Mouse (Mus musculus) embryonic facial prominence, embryonic 14.5 days (tissue): ENCODE data around the gene Acsl1. TPM values are rescaled to one million over a fixed set of nuclear protein-coding genes. Genes with fewer than 3 reads are reported as not detected.

Experiments used
- ATAC-seq: fragments of 200-750 bp; cut with Nextera tagmentation; 2 replicates; pipeline ENCODE4 v1.8.0; 2017; ENCODE audit warnings: low read depth, moderate number of reproducible peaks, moderate TSS enrichment
- DNase-seq: peaks from one replicate; pipeline ENCODE4 v3.0.0-alpha.2; 2015; ENCODE audit warnings: low spot score
- H3K27ac ChIP-seq: fragments of 300-500 bp; sonication (generic); replicated peaks from 2 replicates; pipeline ENCODE4 v1.5.1; 2014; ENCODE audit warnings: low read depth, mild to moderate bottlenecking, low read length, moderate library complexity
- H3K27me3 ChIP-seq: fragments of 300-500 bp; sonication (generic); replicated peaks from 2 replicates; pipeline ENCODE4 v1.6.1; 2014; ENCODE audit warnings: low read length; ENCODE audit not compliant: control insufficient read depth, insufficient read depth
- H3K36me3 ChIP-seq: fragments of 300-500 bp; sonication (generic); 2 replicates; pipeline ENCODE4 v1.6.1; 2014; ENCODE audit warnings: low read length, mixed read lengths; ENCODE audit not compliant: control insufficient read depth, insufficient read depth
- H3K4me1 ChIP-seq: fragments of 300-500 bp; sonication (generic); 2 replicates; pipeline ENCODE4 v1.6.1; 2014; ENCODE audit warnings: antibody characterized with exemption, low read length; ENCODE audit not compliant: control insufficient read depth, insufficient read depth
- H3K4me2 ChIP-seq: fragments of 300-500 bp; sonication (generic); 2 replicates; pipeline ENCODE4 v1.6.1; 2014; ENCODE audit warnings: low read depth, mild to moderate bottlenecking, low read length, moderate library complexity, mixed read lengths
- H3K4me3 ChIP-seq: fragments of 300-500 bp; sonication (generic); 2 replicates; pipeline ENCODE4 v1.5.1; 2014; ENCODE audit warnings: low read depth, mild to moderate bottlenecking, low read length
- H3K9ac ChIP-seq: fragments of 300-500 bp; sonication (generic); 2 replicates; pipeline ENCODE4 v1.6.1; 2014; ENCODE audit warnings: low read depth, mild to moderate bottlenecking, low read length, moderate library complexity, mixed read lengths
- H3K9me3 ChIP-seq: fragments of 300-500 bp; sonication (generic); 2 replicates; pipeline ENCODE4 v1.6.1; 2016; ENCODE audit warnings: low read length; ENCODE audit not compliant: control insufficient read depth
- WGBS: fragments of 180-500 bp; shearing (Covaris S2); extraction: QIAGEN DNeasy Blood & Tissue Kit; methylation state at CpG from one replicate; pipeline ENCODE4 v1.1.7; 2014; 5-methylcytosine and 5-hydroxymethylcytosine counted together
- polyA plus RNA-seq: library from polyadenylated mRNA; unstranded; fragments of >200 nt; fragmentation: Nextera tagmentation; extraction: Ambion mirVana; gene quantifications from 2 replicates; pipeline ENCODE4 v1.2.1, GENCODE M21; 2014

The Acsl1 gene
- polyA plus RNA-seq, 1 experiment from 2014 or later: 33.9 TPM

- Histone ChIP-seq H3K4me3 (no peak overlapping the region), H3K9me3 (no peaks in the 10 kb centered on the region), H3K27ac (no peak overlapping the region), H3K27me3 (no peaks in the 10 kb centered on the region), H3K9ac (no peak overlapping the region), H3K4me1 (peaks cover 2% of the 10 kb centered on the region; the same call in 1 of the 2 replicates), H3K36me3 (peaks cover 27% of the 10 kb centered on the region; the same call in 1 of the 2 replicates), H3K4me2 (no peak overlapping the region)
- peak; percentile 67 for DNase-seq
- no peak for ATAC-seq
- 64% methylated on average over 3 of the region's 3 CpGs for WGBS
Observed at GRCm38 (mm10) chr8:46585576-46585975, 114.7 kb downstream of the Acsl1 start.

Other genes starting within 250 kb of the Acsl1 start
- gene Helt, start 176.4 kb upstream of the Acsl1 start, polyA plus RNA-seq: 0.39 and 0.72 TPM in 2 replicates
- 12.4 and 16.8 TPM in 2 replicates for gene Cenpu, start 81.0 kb downstream of the Acsl1 start, polyA plus RNA-seq
- gene Primpol, start 146.2 kb downstream of the Acsl1 start, polyA plus RNA-seq: 10.0 and 16.5 TPM in 2 replicates
- gene Casp3, start 146.3 kb downstream of the Acsl1 start, polyA plus RNA-seq: 79.2 and 86.3 TPM in 2 replicates